Mouse (Mus musculus) stomach, postnatal 0 days (tissue): ENCODE data around the gene Mrm1. TPM values are rescaled to one million over a fixed set of nuclear protein-coding genes. Genes with fewer than 3 reads are reported as not detected.

Experiments
- ATAC-seq: fragments of 200-750 bp; cut with Nextera tagmentation; 2 replicates; pipeline ENCODE4 v1.8.0; 2017; ENCODE audit not compliant: low FRiP score, low TSS enrichment
- DNase-seq: peaks from one replicate; pipeline ENCODE4 v3.0.0-alpha.2; 2016; ENCODE audit warnings: low spot score
- H3K27ac ChIP-seq: fragments of 300-500 bp; sonication (generic); replicated peaks from 2 replicates; pipeline ENCODE4 v1.5.1; 2014; ENCODE audit warnings: mild to moderate bottlenecking, control low read depth
- H3K27me3 ChIP-seq: fragments of 300-500 bp; sonication (generic); 2 replicates; pipeline ENCODE4 v1.6.1; 2014; ENCODE audit warnings: low read length; ENCODE audit not compliant: control insufficient read depth, insufficient read depth
- H3K36me3 ChIP-seq: fragments of 300-500 bp; sonication (generic); 2 replicates; pipeline ENCODE4 v1.6.1; 2014; ENCODE audit warnings: low read length, mixed read lengths; ENCODE audit not compliant: control insufficient read depth, insufficient read depth
- H3K4me1 ChIP-seq: fragments of 300-500 bp; sonication (generic); replicated peaks from 2 replicates; pipeline ENCODE4 v1.6.1; 2014; ENCODE audit warnings: antibody characterized with exemption; ENCODE audit not compliant: control insufficient read depth, insufficient read depth
- H3K4me2 ChIP-seq: fragments of 300-500 bp; sonication (generic); replicated peaks from 2 replicates; pipeline ENCODE4 v1.6.1; 2014; ENCODE audit warnings: low read depth, mild to moderate bottlenecking, control low read depth, moderate library complexity
- H3K4me3 ChIP-seq: fragments of 300-500 bp; sonication (generic); 2 replicates; pipeline ENCODE4 v1.5.1; 2014; ENCODE audit warnings: low read depth, low read length, control low read depth
- H3K9ac ChIP-seq: fragments of 300-500 bp; sonication (generic); 2 replicates; pipeline ENCODE4 v1.6.1; 2014; ENCODE audit warnings: mild to moderate bottlenecking, low read length, control low read depth, mixed read lengths
- H3K9me3 ChIP-seq: fragments of 300-500 bp; sonication (generic); 2 replicates; pipeline ENCODE4 v1.6.1; 2016; ENCODE audit warnings: low read length; ENCODE audit not compliant: control insufficient read depth
- CTCF ChIP-seq: IDR thresholded peaks from 2 replicates; pipeline ENCODE4 v1.5.1; 2016; ENCODE audit warnings: antibody characterized with exemption, low read depth, mild to moderate bottlenecking, moderate library complexity
- EP300 ChIP-seq: optimal IDR thresholded peaks from 2 replicates; pipeline ENCODE3; 2016; ENCODE audit warnings: antibody characterized with exemption
- WGBS: fragments of 180-500 bp; shearing (Covaris S2); extraction: QIAGEN DNeasy Blood & Tissue Kit; methylation state at CpG from one replicate; pipeline ENCODE4 v1.1.7; 2014; 5-methylcytosine and 5-hydroxymethylcytosine counted together
- polyA plus RNA-seq: library from polyadenylated mRNA; unstranded; fragments of >200 nt; fragmentation: Nextera tagmentation; extraction: Ambion mirVana; gene quantifications from 2 replicates; pipeline ENCODE4 v1.2.1, GENCODE M21; 2015

Gene Mrm1
- polyA plus RNA-seq, 1 experiment from 2014 or later: 9.0 TPM

DNA sequence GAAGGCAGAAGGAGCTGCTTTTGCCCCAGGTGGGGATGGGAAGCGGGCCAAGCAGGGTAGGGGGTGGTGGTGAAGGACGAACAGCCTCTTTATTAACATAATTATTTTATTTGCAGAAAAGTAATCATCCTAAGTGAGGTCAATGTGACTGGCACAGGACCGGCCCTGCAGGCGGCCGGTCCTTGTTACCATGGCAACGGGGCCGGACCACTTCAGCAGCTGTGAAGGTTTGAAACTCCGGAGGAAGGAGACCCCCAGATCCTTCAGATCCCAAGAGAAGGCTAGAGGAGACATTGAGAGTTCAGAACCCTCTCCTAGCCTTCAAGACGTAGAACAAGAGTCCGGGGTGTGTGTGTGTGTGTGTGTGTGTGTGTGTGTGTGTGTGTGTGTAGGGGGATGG is 22.3 kb downstream of the Mrm1 start:
- Histone ChIP-seq H3K27ac (no peak overlapping the region), H3K9me3 (no peaks in the 10 kb centered on the region), H3K4me2 (no peak overlapping the region), H3K4me3 (no peak overlapping the region), H3K9ac (no peak overlapping the region), H3K4me1 (no peaks in the 10 kb centered on the region), H3K27me3 (no peaks in the 10 kb centered on the region), H3K36me3 (no peaks in the 10 kb centered on the region)
- ATAC-seq (no peak), DNase-seq (no peak)
- TF ChIP-seq EP300: no peak
- no peak for TF ChIP-seq CTCF
- 34% methylated on average over 10 of the region's 10 CpGs for WGBS

DNA sequence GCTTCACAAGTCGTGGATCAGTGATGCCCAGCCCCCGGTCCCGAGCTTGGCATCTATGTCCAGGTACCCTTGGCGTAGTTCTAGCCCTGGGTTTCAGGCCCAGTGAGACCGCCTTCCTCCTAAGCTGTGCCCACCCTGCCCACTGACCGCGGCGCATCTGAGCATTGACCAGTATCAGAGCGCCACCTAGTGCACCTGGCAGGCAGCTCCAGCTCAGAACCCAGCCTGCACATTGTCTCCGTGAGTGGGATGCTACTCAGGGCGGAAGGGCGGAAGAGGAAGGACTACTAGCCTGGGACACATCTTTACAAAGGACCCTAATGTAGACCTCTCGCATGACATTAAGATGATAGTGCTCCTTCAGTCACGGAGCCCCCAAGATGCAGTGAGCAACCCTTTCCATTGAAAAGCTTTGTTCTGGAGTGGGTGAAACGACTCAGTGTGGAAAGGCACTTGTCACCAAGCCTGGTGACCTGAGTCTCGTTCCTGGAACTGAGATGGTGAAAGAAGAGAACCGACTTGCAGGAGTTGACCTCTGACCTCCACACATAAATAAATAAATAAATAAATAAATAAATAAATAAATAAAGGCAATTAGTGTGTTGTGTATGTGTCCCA is 24.7 kb downstream of the Mrm1 start:
- Histone ChIP-seq H3K4me2 (0 out of 2 replicates have a peak overlapping the region, but pooled peaks have one; percentile 11), H3K36me3 (no peaks in the 10 kb centered on the region)
- peak; percentile 72 for DNase-seq

DNA sequence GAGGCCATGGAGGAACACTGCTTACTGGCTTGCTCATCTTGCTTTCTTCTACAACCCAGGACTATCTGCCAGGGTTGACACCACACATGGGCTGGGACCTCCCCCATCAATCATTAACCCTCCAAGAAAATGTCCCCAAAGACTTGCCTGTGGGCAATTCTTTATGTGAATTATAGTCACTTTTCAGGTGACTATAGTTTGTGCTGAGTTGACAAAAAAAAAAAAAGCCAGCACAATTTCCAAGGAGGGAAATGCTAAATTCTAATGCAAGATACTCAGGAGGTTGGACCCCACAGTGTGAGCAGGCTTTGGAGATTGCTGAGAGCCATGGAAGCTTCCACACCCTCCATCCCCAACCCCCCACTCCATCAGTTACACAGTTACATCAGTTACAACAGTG is 25.8 kb downstream of the Mrm1 start:
- Histone ChIP-seq H3K9ac (no peak overlapping the region), H3K4me2 (no peak overlapping the region), H3K9me3 (no peaks in the 10 kb centered on the region), H3K27me3 (no peaks in the 10 kb centered on the region), H3K36me3 (no peaks in the 10 kb centered on the region), H3K4me1 (no peaks in the 10 kb centered on the region), H3K27ac (no peak overlapping the region), H3K4me3 (no peak overlapping the region)
- no peak for DNase-seq
- no peak for ATAC-seq
- TF ChIP-seq EP300 (no peak), CTCF (no peak)

More for the DNA sequence above, 24.7 kb downstream of the Mrm1 start:
- H3K27me3 ChIP-seq: no peaks in the 10 kb centered on the region
- peak; percentile 75 for ATAC-seq
- H3K9me3 ChIP-seq: no peaks in the 10 kb centered on the region
- H3K4me1 ChIP-seq: no peaks in the 10 kb centered on the region
- no peak overlapping the region for H3K9ac ChIP-seq
- no peak overlapping the region for H3K4me3 ChIP-seq
- H3K27ac ChIP-seq: no peak overlapping the region
- TF ChIP-seq EP300 (no peak), CTCF (peak; percentile 98)
- WGBS: 9% methylated on average over 17 of the region's 17 CpGs

DNA sequence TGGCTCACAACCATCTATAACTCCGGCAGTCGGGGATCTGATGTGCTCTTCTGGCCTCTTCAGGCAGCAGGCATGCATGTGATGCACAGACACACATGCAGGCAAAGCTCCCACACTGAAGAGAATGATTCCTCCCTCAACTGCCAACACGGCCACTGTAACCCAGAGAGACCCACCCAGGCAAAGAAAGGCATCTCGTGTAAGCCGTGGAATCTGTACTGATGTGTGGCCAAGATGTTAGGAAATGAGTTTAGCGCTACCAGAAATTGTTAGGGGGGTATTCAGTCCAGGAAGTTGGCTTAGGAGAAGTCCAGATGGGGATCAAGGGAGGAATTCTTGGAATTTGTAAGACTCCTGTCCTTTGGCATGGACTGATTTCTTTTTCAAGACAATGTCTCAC is 28.9 kb downstream of the Mrm1 start:
- no peak overlapping the region for H3K9ac ChIP-seq
- 44% methylated on average over 6 of the region's 6 CpGs for WGBS
- H3K36me3 ChIP-seq: no peaks in the 10 kb centered on the region
- no peak overlapping the region for H3K27ac ChIP-seq
- no peaks in the 10 kb centered on the region for H3K27me3 ChIP-seq
- no peaks in the 10 kb centered on the region for H3K4me1 ChIP-seq
- TF ChIP-seq EP300 (no peak), CTCF (no peak)
- no peak for ATAC-seq
- H3K9me3 ChIP-seq: no peaks in the 10 kb centered on the region
- no peak for DNase-seq
- no peak overlapping the region for H3K4me2 ChIP-seq
- H3K4me3 ChIP-seq: no peak overlapping the region

DNA sequence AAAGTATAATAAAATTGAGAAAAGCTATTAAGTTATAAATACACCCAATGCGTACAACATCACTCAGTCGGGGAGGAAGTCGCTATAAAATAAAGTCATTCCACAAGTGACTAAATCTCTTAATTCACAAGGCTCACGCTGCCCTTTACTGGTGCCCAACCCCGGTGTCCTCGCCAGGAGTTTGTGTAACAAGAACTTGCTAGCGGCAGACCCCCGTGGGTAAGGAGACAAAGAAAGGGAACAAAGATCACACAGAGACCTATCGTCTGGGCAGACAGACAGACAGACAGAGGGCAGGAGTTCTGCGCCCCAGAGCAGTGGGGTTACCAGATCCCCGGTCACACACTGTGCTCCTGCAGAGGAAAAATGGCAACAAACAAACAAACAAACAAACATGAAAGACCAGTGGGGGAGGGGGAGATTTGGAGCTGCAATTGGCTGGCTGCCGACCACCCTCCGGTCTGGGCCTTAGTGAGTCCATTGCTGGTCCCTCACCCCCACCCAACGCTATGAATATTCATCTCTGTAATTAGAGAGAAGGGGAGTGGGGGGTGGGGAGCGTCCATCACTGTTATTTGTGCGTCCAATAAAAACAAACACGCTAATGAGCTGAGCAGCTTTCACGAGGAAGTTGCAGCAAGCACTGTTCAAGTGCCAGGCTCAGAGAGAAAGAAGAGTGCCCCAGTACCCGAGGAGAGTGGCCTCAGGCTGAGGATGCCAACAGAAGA is 39.0 kb downstream of the Mrm1 start:
- Histone ChIP-seq H3K4me1 (no peaks in the 10 kb centered on the region), H3K9me3 (no peaks in the 10 kb centered on the region), H3K27ac (no peak overlapping the region), H3K4me3 (no peak overlapping the region), H3K36me3 (no peaks in the 10 kb centered on the region), H3K27me3 (no peaks in the 10 kb centered on the region), H3K9ac (no peak overlapping the region), H3K4me2 (no peak overlapping the region)
- 6% methylated on average over 19 of the region's 19 CpGs for WGBS
- DNase-seq (no peak), ATAC-seq (no peak)
- no peak for TF ChIP-seq CTCF
- no peak for TF ChIP-seq EP300

DNA sequence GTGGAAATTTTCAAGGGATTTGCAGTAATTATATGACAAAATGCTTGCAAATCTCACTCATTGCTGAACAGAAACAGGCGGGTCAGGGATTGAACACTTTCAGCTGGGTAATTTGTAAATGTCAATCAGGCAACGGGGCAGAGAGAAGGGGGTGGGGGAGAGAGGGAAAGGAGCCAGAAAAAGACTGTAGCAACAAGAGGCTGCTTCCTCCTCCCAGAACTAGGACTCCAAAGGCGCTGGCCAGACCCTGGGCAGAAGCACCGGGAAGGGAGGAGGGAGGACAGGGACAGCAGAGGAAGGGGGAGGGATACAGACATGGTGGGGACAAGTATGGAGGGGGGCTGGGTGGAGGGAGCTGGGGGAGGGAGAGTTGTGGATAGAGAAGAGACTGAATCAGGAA is 43.8 kb downstream of the Mrm1 start:
- H3K9me3 ChIP-seq: no peaks in the 10 kb centered on the region
- no peaks in the 10 kb centered on the region for H3K4me1 ChIP-seq
- no peaks in the 10 kb centered on the region for H3K27me3 ChIP-seq
- under 1% methylated on average over 4 of the region's 4 CpGs for WGBS
- TF ChIP-seq CTCF (no peak), EP300 (no peak)
- H3K9ac ChIP-seq: no peak overlapping the region
- DNase-seq: no peak
- no peaks in the 10 kb centered on the region for H3K36me3 ChIP-seq
- ATAC-seq: no peak
- H3K4me3 ChIP-seq: no peak overlapping the region
- H3K27ac ChIP-seq: no peak overlapping the region
- no peak overlapping the region for H3K4me2 ChIP-seq
